Mouse (Mus musculus) G1E (cell line): Measurements from ENCODE around the gene Cebpb.

Source experiments
- CTCF ChIP-seq: IDR thresholded peaks from 2 replicates; pipeline ENCODE4 v1.5.1; 2012; ENCODE audit warnings: low read depth, low read length, inconsistent platforms, mixed read lengths
- TAL1 ChIP-seq: conservative IDR thresholded peaks from 2 replicates; pipeline ENCODE4 v1.6.1; 2012; ENCODE audit warnings: low read depth, low read length, inconsistent platforms, mixed read lengths

DNA sequence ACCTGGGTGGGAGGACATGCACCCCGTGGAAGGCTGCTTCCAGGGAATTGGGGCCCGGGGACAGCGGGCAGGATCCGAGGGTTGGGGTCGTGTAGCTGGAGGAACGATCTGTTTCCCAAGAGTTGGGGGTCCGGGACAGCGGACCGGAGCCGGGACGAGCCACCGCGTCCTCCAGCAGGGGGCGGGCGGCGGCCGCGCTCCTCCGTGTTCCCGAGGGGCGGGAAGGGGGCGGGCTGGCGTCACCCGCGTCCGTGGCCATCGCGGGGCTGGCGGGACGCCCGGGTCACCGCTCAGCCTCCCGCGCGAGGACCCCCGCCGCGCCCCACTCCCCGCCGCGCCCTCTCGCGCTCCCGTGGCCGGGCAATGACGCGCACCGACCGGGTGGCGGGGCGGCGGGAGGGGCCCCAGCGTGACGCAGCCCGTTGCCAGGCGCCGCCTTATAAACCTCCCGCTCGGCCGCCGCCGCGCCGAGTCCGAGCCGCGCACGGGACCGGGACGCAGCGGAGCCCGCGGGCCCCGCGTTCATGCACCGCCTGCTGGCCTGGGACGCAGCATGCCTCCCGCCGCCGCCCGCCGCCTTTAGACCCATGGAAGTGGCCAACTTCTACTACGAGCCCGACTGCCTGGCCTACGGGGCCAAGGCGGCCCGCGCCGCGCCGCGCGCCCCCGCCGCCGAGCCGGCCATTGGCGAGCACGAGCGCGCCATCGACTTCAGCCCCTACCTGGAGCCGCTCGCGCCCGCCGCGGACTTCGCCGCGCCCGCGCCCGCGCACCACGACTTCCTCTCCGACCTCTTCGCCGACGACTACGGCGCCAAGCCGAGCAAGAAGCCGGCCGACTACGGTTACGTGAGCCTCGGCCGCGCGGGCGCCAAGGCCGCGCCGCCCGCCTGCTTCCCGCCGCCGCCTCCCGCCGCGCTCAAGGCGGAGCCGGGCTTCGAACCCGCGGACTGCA, at the start of gene Cebpb:
- peak; percentile 6; the same call in 1 of the 2 replicates for TF ChIP-seq CTCF
- no peak for TF ChIP-seq TAL1
